Mouse (Mus musculus) megakaryocyte-erythroid progenitor cell, adult 5-6 weeks (primary cell): Measurements from ENCODE around the gene Pcsk4. TPM values are rescaled to one million over a fixed set of nuclear protein-coding genes. Genes with fewer than 3 reads are reported as not detected.

Experiments used
- ATAC-seq: replicated peaks from 2 replicates; pipeline ENCODE4 v1.8.0; 2016; ENCODE audit warnings: mild to moderate bottlenecking, inconsistent platforms; ENCODE audit not compliant: severe bottlenecking, poor library complexity, low FRiP score, low TSS enrichment
- total RNA-seq, 2 experiments: library from RNA; stranded (forward) in 1 of 2; stranded (reverse) in 1 of 2; fragments of 200-1000, 215-1000 nt in 1 of 2; fragments of >200 nt in 1 of 2; fragmentation: Nextera tagmentation in 1 of 2; gene quantifications; 2 replicates each; pipeline ENCODE4 v1.2.3; 2014 to 2017

The Pcsk4 gene
- total RNA-seq (2014; fragmentation: Nextera tagmentation) (16.1 and 23.0 TPM in 2 replicates), total RNA-seq (2017) (1.6 and 2.6 TPM in 2 replicates)

- peak; percentile 88 for ATAC-seq
These were observed at the start of gene Pcsk4, which contains the start of gene Reep6 for GRCm38 (mm10) chr10:80329273-80330081. Pcsk4 (minus strand) TSS chr10:80329498. Reep6 (plus strand) TSS chr10:80329953.

- ATAC-seq = no peak
These were observed 48.4 kb upstream of the Pcsk4 start for GRCm38 (mm10) chr10:80377716-80378115.

DNA sequence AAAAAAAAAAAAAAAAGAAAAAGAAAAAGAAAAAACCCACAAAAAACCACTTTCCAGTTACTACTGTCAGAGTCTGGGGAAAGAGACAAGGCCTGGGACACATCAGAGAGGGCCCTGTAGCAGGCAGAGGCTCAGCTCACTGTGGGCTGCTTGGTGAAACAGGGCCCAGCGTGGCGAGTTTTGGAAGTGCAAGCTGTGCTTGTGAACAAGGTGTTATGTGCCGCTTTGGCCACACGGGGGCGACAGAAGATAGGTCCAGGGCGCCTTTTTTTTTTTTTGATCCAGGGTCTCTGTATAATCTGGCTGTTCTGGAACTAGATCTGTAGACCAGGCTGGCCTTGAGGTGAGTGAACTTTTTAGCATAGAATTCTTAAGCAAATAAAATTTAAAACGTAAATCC, 46.9 kb upstream of the Pcsk4 start:
- ATAC-seq = peak; percentile 77

DNA sequence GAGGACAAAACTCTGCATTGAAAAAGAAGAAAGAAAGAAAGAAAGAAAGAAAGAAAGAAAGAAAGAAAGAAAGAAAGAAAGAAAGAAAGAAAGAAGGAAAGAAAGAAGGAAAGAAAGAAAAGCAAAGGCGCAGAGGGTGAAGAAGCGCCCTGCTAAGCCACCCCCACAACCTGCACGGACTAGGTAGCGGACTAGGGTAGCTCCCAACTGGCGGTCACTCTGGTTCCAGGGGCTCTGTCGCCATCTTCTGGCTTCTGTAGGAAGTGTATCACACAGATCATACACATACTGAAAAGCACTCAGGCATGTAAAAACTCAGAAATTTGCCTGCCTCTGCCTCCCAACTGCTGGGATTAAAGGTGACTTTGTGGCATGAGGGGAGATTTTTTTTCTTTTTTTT, 44.8 kb upstream of the Pcsk4 start:
- peak; percentile 58; the same call in 1 of the 2 replicates for ATAC-seq

- no peak for ATAC-seq
These were observed 43.4 kb upstream of the Pcsk4 start for GRCm38 (mm10) chr10:80372706-80373105.

GRCm38 (mm10) chr10:80371983-80372382, 42.7 kb upstream of the Pcsk4 start:
- no peak for ATAC-seq

GRCm38 (mm10) chr10:80371411-80371966, 42.2 kb upstream of the Pcsk4 start:
- no peak for ATAC-seq

DNA sequence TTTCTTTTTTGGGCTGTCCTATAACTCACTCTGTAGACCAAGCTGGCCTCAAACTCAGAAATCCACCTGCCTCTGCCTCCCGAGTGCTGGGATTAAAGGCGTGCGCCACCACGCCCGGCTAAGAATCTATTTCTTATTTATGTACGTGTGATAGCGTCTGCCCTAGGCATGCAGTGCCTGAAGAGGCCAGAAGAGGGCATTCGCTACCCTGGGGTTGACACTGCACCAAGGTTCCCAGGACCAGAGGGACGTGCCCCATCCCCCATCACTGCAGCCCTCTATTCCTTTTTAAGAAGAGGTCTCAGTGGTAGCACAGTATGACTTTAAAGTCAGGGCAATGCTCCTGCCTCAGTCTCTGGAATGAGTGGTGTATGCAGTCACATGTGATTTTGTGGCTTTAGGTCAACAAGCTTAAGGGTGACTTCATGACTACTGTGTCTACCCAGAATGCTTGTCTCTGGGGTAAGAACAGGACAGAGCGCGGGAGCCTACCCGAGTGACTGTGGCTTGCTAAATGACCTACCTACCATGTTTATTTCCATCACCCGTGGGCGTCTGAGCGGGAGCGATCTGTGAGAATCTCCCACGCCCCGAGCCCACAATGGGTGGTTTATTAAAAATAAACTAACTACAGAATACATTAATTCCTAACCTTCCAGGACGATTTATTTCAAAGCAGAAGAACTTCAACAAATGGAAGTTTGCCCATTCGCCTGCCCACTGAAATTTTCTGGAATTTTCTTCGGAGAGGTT, 40.9 kb upstream of the Pcsk4 start:
- ATAC-seq = no peak

- no peak for ATAC-seq
These were observed 39.1 kb upstream of the Pcsk4 start for GRCm38 (mm10) chr10:80368392-80368791.

- ATAC-seq = no peak
These were observed 38.7 kb upstream of the Pcsk4 start for GRCm38 (mm10) chr10:80367954-80368353.

GRCm38 (mm10) chr10:80365736-80366135, 36.4 kb upstream of the Pcsk4 start:
- no peak for ATAC-seq

DNA sequence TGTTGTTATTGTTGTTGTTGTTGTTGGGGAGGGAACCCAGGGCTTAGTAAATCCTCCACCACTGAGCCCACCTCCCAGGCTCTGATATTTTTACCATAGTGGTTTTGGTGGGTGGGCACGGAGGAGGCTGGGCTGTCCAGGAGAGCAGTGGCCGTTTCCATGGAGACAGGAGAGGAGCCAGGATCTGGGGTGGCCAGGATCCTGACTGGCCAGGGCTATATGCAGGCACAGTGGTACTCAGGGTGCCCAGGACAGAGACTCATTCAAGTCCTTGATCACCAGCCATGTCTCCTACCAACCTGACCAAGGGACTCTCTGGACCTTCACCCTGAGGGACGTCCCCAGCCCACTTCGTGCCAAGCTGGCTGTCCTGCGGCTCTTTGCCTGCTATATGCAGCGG, 34.4 kb upstream of the Pcsk4 start:
- no peak for ATAC-seq

GRCm38 (mm10) chr10:80357994-80358639, 28.8 kb upstream of the Pcsk4 start:
- no peak; the same call in 1 of the 2 replicates for ATAC-seq

- ATAC-seq = no peak
These were observed 28.0 kb upstream of the Pcsk4 start for GRCm38 (mm10) chr10:80357336-80357735.

- ATAC-seq = no peak
These were observed 27.4 kb upstream of the Pcsk4 start for GRCm38 (mm10) chr10:80356737-80357136.

- no peak for ATAC-seq
These were observed 26.8 kb upstream of the Pcsk4 start, which contains the start of gene Plk5 for GRCm38 (mm10) chr10:80356001-80356682. Plk5 (plus strand) TSS chr10:80356459.

- no peak for ATAC-seq
These were observed 26.1 kb upstream of the Pcsk4 start for GRCm38 (mm10) chr10:80355431-80355830.

DNA sequence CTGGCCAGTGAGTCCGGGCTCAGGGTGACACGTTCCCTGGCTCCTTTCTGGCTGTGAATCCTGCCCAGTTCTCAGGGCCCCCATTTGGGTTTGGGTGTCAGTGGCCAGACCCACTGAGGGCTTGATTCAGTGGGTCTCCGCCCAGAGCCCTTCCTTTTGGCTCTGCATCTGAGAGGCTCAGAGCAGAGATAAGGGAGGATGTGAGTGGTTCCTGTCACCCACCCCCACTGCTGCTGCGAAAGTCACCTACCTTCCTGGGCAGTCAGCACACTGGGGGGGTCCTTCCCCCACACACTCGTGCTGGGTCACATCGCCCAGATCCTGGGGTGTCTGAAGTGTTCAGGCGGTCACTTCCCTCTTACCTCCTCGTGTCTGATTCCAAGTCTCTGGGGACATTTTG, 23.4 kb upstream of the Pcsk4 start:
- ATAC-seq = no peak

DNA sequence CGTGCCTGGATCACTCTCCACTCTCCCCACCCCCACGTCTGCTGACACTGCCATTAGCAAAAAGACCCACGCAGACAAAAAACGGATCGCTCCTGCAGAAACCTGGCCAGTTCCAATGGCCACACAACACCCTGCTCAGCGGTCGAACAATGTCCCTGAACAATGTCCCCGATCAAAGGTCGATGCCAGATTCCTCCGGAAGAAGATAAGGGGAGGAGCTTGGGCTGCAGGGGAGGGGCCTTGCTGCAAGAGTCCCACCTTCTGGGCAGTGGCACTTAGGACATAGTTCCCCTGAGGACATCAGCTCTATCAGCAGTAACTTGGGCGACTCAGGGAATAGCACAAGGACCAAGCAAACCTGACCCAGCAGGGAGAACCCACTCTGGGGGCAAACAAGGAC, 22.6 kb upstream of the Pcsk4 start:
- ATAC-seq = no peak
